Mouse (Mus musculus) heart, embryonic 10.5 days (tissue): ENCODE results near the gene Setmar. TPM values are rescaled to one million over a fixed set of nuclear protein-coding genes. Genes with fewer than 3 reads are reported as not detected.

Experiments
- DNase-seq: peaks from one replicate; pipeline ENCODE4 v3.0.0-alpha.2; 2017; ENCODE audit warnings: low spot score
- H3K27ac ChIP-seq: fragments of 300-500 bp; sonication (generic); 2 replicates; pipeline ENCODE4 v1.5.1; 2016; ENCODE audit warnings: mild to moderate bottlenecking
- H3K27me3 ChIP-seq: fragments of 300-500 bp; sonication (generic); 2 replicates; pipeline ENCODE4 v1.6.1; 2016; ENCODE audit warnings: mild to moderate bottlenecking; ENCODE audit not compliant: poor library complexity, insufficient read depth, severe bottlenecking
- H3K36me3 ChIP-seq: fragments of 300-500 bp; sonication (generic); 2 replicates; pipeline ENCODE4 v1.6.1; 2016; ENCODE audit warnings: mild to moderate bottlenecking, moderate library complexity
- H3K4me1 ChIP-seq: fragments of 300-500 bp; sonication (generic); 2 replicates; pipeline ENCODE4 v1.6.1; 2016; ENCODE audit warnings: mild to moderate bottlenecking
- H3K4me3 ChIP-seq: fragments of 300-500 bp; sonication (generic); 2 replicates; pipeline ENCODE4 v1.5.1; 2016; ENCODE audit warnings: mild to moderate bottlenecking, moderate library complexity
- H3K9me3 ChIP-seq: fragments of 300-500 bp; sonication (generic); 2 replicates; pipeline ENCODE4 v1.6.1; 2016; ENCODE audit warnings: mild to moderate bottlenecking, moderate library complexity
- WGBS: fragments of 180-500 bp; shearing (Covaris S2); methylation state at CpG from one replicate; pipeline ENCODE4 v1.1.7; 2016; 5-methylcytosine and 5-hydroxymethylcytosine counted together
- polyA plus RNA-seq: library from polyadenylated mRNA; unstranded; fragments of >200 nt; fragmentation: Nextera tagmentation; extraction: Ambion mirVana; gene quantifications from 2 replicates; pipeline ENCODE4 v1.2.1, GENCODE M21; 2016

Setmar gene
- polyA plus RNA-seq, 1 experiment from 2014 or later = 6.2 TPM

DNA sequence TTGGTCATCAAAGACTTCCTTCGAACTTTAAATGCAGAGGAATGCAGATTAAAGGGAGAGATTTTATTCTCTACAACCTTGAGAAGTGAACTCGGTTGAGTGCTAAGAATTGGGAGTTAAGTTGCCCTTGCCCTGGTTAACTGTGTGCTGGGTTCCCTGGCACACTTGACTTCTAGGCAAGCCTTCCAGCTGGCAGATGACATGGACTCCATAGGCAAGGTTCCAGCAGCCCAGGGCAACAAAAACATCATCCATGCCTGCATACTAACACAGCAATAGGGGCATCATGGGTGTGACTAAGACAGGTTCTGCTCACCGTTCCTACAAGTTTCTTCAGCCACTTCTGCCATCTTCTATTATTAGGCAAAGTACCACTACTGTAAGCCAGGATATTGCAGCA is 61.8 kb downstream of the Setmar start:
- no peak overlapping the region for H3K4me3 ChIP-seq
- H3K4me1 ChIP-seq = no peaks in the 10 kb centered on the region
- no peak overlapping the region for H3K27ac ChIP-seq
- no peak for DNase-seq
- no peaks in the 10 kb centered on the region for H3K36me3 ChIP-seq
- H3K9me3 ChIP-seq = no peaks in the 10 kb centered on the region
- WGBS = 84% methylated on average over 3 of the region's 3 CpGs
- H3K27me3 ChIP-seq = no peaks in the 10 kb centered on the region

Other genes starting within 250 kb of the Setmar start
- 17.5 and 20.1 TPM in 2 replicates for gene Sumf1, start 120.5 kb downstream of the Setmar start, polyA plus RNA-seq
- gene Itpr1, start 148.1 kb downstream of the Setmar start, polyA plus RNA-seq = 14.6 and 19.4 TPM in 2 replicates